Mouse (Mus musculus) adrenal gland, postnatal 10 days (tissue): ENCODE measurements around the gene Wdfy1. TPM values are rescaled to one million over a fixed set of nuclear protein-coding genes. Genes with fewer than 3 reads are reported as not detected.

Experiments used
- DNase-seq: peaks from one replicate; pipeline ENCODE4 v3.0.0; 2021; ENCODE audit warnings: mixed read lengths
- total RNA-seq, 2 experiments: library from RNA; stranded (reverse); gene quantifications; 2 replicates each; pipeline ENCODE4 v1.2.3; 2021

Wdfy1 gene
- total RNA-seq, 2 experiments from 2014 or later: 35.4 to 40.8 TPM

DNA sequence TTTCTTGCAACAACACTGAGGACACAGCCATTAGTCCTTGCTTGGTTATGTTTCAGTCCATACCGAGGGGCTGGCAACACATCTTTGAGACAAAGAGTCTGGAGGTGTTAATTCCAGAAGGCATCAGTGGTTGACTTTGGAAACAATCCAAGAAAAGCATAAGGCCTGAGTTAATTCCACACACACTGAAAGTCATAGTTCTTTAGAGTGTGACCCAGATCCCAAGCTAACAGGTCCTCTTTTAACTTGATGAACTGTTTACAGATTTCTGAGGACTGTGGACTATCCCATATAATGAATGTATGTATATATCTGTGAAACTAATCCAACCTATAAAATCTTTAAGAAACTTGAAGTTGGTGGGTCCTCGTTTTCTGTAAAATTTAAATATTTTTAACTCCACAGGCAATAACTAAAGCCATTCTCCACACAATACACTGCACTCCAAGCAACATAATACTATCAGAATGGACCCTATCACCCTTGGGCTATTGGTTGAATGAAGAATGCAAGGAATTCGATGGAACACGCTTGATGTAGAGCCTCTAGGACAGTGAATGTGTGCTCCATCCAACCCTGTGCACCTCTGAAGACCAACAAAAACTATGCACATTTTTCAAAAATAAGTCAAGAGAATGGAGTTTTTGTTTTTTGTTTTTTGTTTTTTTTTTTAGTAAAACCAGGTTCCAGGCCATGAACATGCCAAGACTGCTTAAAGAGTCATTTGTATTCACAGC lies 120.0 kb downstream of the Wdfy1 start:
- no peak for DNase-seq

- no peak for DNase-seq
Observed at GRCm38 (mm10) chr1:79654948-79655347, 121.0 kb downstream of the Wdfy1 start.

Other genes with a start within 250 kb of the Wdfy1 start
- 1 to 10 TPM; 1.8 to 2.9 TPM for gene Ap1s3, start 104.2 kb downstream of the Wdfy1 start, total RNA-seq
- 10 to 100 TPM; 54.3 to 59.4 TPM for gene Mrpl44, start 125 bp downstream of the Wdfy1 start, total RNA-seq
- 10 to 100 TPM; 15.9 to 25.7 TPM for gene Serpine2, start 85.0 kb upstream of the Wdfy1 start, total RNA-seq